Mouse (Mus musculus): ENCODE measurements around the gene Gmeb1. TPM values are rescaled to one million over a fixed set of nuclear protein-coding genes. Genes with fewer than 3 reads are reported as not detected.

The Gmeb1 gene
- polyA plus RNA-seq, 3 experiments from 2014 or later, result 13.0 to 17.0 (median 13.1) TPM

Other genes starting within 250 kb of the Gmeb1 start
- not detected for gene Gm10300, start 186.9 kb downstream of the Gmeb1 start, polyA plus RNA-seq (2017; shearing (Covaris generic))
- 10 to 100 TPM; 28.0 to 33.5 (median 31.8) TPM for gene Epb41, start 186.3 kb downstream of the Gmeb1 start, polyA plus RNA-seq (2017; shearing (Covaris generic))
- not detected for gene Oprd1, start 117.1 kb downstream of the Gmeb1 start, polyA plus RNA-seq (2017; shearing (Covaris generic))
- gene Ythdf2, start 49.3 kb downstream of the Gmeb1 start, polyA plus RNA-seq (2017; shearing (Covaris generic)), result 100 to 1,000 TPM in 2 of 3 experiments, 10 to 100 TPM in 1; 77.8 to 124 (median 122) TPM
- gene Taf12, start 12.8 kb upstream of the Gmeb1 start, polyA plus RNA-seq (2017; shearing (Covaris generic)), result 100 to 1,000 TPM in 1 of 3 experiments, 10 to 100 TPM in 2; 78.9 to 105 (median 84.2) TPM
- under 1 TPM in 1 of 3 experiments, not detected in 2; 0.46 TPM for gene Rab42, start 41.8 kb upstream of the Gmeb1 start, polyA plus RNA-seq (2017; shearing (Covaris generic))
- gene Trnau1ap, start 67.9 kb upstream of the Gmeb1 start, polyA plus RNA-seq (2017; shearing (Covaris generic)), result 10 to 100 TPM; 37.5 to 45.9 (median 37.7) TPM
- gene Rcc1, start 92.0 kb upstream of the Gmeb1 start, polyA plus RNA-seq (2017; shearing (Covaris generic)), result 10 to 100 TPM; 13.4 to 26.0 (median 15.0) TPM
- 1 to 10 TPM; 3.4 to 5.4 (median 5.3) TPM for gene Phactr4, start 160.9 kb upstream of the Gmeb1 start, polyA plus RNA-seq (2017; shearing (Covaris generic))
- 10 to 100 TPM; 24.0 to 27.5 (median 27.4) TPM for gene Med18, start 202.3 kb upstream of the Gmeb1 start, polyA plus RNA-seq (2017; shearing (Covaris generic))
- 1 to 10 TPM in 2 of 3 experiments, under 1 TPM in 1; 0.56 to 4.6 (median 1.9) TPM for gene Sesn2, start 248.9 kb upstream of the Gmeb1 start, polyA plus RNA-seq (2017; shearing (Covaris generic))

All from inflammation-experienced regulatory T-cells, adult 6 months (primary cell).